Mouse (Mus musculus) WW6 (cell line): ENCODE measurements around the gene Stx5a.

Experiments used
- DNase-seq: peaks from one replicate; pipeline ENCODE4 v3.0.0-alpha.2; 2013; ENCODE audit warnings: low read depth, low spot score

Stx5a gene

GRCm38 (mm10) chr19:8741243-8741869 is at the start of gene Stx5a:
TSS of gene Stx5a (plus strand) at chr19:8741413.
- DNase-seq = peak; percentile 92

DNA sequence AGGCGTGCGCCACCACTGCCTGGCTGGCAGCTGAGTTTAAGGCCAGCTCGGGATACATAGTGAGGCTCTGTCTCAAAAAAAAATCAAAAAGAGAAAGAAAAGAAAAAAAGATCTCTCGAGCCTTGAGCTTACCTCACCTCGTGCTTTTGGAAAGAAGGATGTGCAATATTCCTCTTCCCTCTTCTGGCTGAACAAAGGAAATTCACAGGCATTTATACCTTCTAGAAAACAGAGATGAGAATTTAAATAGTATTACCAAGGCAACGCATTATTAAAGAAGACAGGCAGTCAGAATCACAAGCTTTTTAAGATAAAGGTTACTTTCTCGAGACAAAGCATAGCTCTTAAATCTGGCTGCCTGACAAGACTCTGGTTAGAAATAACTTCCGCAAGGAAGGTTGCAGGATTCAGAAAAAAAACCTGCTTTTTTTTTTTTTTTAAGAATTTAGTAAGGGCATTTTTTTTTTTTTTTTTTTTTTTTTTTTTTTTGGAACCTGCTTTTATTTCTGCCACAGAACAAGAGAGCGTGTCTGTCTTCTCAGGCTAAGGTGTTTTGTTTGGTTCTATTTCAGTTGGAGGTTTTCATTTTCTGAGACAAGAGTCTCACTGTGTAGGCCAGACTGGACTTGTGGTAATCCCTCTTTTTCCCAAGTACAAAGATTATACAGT is 49.2 kb upstream of the Stx5a start:
- no peak for DNase-seq

GRCm38 (mm10) chr19:8692740-8693139 is 48.5 kb upstream of the Stx5a start:
- DNase-seq = no peak

DNA sequence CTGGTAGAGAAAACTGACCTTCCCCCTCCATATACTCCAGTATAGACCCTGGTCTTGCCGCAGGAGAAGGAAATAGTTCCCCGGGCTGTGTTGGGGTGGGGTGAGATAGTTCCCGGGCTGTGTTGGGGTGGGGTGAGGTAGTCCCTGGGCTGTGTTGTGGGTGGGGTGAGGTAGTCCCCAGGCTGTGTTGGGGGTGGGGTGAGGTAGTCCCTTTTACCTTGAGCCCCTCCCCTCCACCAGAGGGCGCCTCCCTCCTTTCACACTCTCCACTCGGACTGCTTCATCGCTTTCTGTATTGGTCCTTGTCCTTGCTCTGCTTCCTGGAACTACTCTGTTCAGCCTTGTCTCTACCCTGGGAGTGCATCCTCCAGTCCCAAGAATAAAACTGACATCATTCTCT is 45.9 kb upstream of the Stx5a start:
- peak; percentile 57 for DNase-seq

GRCm38 (mm10) chr19:8699652-8700051 is 41.6 kb upstream of the Stx5a start:
- DNase-seq = no peak

DNA sequence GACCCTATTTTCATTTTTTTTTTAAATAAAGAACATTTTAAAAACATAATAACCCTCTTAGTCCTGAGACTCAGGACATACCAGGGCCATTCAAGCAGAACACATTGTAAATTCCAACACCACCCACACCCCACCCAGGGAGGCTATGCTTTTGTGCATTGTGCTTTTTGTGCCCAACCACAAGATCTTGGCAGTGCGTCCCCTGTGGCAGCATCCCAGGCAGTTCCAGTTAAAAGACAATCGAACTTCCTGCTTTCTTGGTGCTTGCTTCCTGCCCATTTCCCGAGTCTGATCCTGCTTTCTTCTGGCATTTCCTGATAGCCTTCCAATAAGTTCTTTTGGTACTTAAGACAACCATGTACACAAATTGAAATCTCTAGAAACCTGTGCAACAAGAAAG is 38.8 kb upstream of the Stx5a start:
- DNase-seq = no peak

- DNase-seq = no peak
Observed at GRCm38 (mm10) chr19:8703571-8703970, 37.6 kb upstream of the Stx5a start.

- no peak for DNase-seq
Observed at GRCm38 (mm10) chr19:8705026-8705708, 36.0 kb upstream of the Stx5a start.

GRCm38 (mm10) chr19:8706132-8706667 is 35.0 kb upstream of the Stx5a start:
- no peak for DNase-seq

DNA sequence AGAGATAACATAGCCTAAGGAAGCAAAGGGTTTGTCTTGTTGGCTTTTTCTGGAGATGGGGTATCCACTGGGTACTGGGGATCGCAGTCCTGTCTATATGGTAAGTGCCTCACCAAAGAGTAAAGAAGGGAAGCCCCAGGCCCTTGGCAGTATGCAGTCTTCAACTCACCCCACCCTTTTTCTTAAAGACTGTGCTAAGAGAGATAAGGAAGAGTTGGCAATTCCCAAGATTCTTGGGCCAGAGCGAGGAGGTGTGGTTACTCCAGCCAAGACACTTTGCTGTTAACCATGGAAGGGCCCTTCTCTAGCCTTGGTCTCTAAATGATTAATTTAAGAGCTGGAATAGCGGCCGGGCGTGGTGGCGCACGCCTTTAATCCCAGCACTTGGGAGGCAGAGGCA is 34.3 kb upstream of the Stx5a start:
- DNase-seq = no peak

DNA sequence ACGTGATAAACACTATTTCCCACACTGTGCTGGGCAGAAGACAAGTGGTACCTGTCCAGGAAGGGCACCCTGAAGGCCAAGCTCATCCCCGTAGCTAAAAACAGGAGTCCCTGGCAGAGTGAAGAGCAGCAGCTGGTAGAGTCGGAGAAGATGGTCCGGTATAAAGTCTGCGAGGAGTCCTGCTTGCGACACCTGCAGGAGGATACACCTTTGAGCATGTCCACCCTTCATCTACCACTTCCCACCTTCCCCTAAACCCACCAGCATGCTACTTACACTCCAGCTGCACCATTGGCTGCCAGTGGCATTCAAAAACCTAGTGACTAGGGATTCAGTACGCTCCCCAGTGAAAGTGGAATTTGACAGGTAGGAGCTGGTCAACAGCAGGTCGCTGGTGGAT is 32.3 kb upstream of the Stx5a start:
- no peak for DNase-seq

DNA sequence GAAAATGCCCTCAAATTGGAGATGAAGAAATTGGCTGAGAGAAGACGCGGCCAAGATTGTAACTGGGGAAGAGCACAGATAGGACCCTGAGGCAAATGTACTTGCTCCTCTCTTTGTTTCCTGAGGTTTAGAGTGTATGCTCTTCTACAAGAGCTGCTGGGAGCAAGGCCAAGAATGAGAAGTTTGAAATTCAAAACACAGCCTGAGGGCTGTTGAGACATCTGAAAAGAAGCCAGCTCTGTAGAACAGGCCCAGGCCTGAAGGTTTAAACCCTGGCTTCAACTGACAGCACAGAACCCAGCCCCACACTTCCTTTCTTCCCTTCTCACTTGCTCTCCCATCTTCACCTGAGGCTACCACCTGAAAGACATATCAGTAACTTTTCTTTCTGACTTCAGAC is 31.2 kb upstream of the Stx5a start:
- DNase-seq = no peak

DNA sequence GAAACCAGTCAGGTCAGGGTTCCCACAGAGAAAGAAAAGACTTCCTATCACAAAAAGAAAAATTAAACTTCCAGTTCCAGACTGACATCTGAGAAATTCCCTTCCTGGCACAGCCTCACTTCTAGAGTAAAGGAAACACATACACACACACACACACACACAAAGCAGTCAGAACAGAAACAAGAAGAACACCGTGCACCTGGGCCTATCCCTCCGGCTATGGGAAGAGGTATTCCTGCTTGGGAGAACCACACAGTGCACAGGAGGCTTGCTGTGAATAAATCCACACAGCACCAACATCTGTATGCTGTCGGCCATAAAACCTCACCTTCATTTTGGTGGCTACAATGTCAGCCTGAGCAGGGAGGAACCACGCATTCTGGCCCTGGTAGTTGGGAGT is 29.7 kb upstream of the Stx5a start:
- no peak for DNase-seq

DNA sequence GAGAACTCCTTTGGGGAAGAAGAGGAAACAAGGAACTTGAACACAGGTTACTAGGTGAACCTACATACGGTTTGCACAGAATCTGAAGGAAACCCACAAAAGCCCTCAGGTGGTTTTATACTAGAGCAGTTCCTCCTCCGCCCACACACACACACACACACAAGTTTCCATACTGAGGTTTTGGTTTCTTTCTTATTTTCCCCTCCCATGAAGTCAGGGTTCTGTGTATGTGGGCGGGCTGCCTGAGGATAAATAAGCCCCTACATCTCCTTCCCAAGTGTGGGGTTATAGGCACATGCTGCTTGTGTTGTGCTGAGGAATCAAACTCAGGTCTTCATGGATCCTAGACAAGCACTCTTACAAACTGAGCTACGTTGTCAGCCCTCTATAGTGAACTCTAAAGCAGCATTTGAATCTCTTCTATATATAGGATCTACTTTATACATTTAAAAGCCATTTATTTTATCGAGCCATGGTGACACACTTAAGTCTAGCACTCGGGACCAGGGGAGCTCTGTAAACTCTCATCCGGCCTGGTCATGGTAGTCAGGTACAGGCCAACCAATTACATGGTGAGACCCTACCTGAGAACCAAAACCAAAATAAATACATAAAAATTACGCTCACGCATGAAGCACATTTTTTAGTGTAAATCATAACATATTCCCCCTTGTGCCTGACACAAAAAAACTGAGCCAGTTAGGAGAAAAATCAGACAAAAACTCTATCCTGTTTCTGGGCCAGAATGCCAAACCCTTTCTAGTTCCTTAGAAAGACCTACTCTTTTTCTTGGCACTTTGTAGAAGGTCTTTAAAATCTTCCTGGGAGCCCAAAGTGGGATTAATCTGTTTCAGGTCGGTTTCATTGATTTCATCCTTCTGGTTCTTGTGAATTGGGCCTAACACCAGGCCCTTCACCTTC is 29.0 kb upstream of the Stx5a start:
- DNase-seq = no peak

GRCm38 (mm10) chr19:8712870-8713305 is 28.3 kb upstream of the Stx5a start:
- peak; percentile 87 for DNase-seq

DNA sequence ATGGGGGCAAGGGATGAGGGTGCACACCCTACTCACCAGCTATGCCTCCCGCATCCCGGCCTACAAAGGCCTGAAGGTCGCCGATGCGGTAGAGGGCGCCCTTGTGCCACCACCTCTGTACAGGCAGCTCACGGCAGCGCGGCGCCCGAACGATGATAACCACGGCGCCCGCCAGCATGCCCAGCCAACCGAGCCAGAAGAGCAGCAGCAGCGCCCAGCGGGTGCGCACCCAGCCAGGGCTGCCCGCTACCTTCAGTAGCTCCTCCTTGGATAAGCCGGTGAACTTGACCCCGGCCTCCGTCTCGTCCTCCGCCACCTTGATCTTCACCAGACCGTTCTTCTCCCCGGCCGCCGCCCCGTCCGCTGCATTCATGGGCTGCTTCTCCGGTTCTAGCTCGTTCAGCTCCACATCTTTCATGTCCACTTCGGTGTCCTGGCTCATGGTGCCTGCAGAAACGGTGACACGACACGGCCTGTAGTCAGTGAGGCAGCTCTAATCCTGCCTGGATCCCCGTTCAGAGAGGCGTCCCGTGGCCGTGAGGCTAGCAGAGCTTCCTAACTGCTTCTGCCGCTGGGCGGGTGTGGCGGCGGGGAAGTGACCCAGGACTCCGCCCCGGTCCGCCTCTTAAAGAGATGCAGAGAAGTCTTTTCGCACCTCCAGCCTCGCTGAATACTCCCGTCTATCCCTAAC is 27.8 kb upstream of the Stx5a start:
- DNase-seq = no peak

GRCm38 (mm10) chr19:8713997-8714652 is 27.1 kb upstream of the Stx5a start:
- DNase-seq = no peak

DNA sequence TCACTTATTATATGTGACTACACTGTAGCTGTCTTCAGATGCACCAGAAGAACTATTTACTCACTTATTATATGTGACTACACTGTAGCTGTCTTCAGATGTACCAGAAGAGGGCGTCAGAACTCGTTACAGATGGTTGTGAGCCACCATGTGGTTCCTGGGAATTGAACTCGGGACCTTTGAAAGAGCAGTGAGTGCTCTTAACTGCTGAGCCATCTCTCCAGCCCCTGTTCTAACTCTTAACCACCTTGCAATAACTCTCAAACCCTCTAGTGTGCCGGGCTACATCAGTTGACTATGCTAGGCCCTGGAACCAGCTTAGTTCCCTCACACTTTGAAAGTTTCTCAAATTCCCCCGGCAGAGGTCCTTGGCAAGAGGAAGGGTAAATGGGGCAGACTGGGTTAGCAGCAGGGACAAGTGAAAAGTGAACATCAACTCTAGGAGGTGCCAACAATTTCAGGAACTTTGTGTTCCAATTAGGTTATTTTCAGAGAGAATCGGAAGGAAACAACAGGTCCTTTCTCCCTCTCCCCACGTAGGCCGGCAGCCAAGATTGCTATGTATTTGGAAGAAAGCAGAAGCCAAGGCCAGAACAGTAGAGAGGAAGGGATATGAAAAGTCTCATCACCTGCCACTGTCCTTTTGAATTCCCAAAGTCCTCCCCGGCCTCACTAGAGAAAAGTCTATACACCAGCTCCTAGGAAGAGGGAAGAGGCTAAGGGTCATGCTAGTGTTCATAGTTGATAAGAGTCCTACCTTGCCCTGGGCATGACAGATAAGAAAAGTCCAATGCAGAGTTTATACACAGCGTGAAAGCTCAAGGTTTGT is 26.3 kb upstream of the Stx5a start:
- no peak for DNase-seq
